Mouse (Mus musculus) liver, embryonic 14.5 days (tissue): ENCODE results near the gene Nhsl2.

Experiments used
- CTCF ChIP-seq: IDR thresholded peaks from 2 replicates; pipeline ENCODE4 v1.5.1; 2016; ENCODE audit warnings: antibody characterized with exemption, low read depth, control low read depth
- EP300 ChIP-seq: IDR thresholded peaks from 2 replicates; pipeline ENCODE4 v1.6.1; 2016; ENCODE audit warnings: antibody characterized with exemption, low read depth

DNA sequence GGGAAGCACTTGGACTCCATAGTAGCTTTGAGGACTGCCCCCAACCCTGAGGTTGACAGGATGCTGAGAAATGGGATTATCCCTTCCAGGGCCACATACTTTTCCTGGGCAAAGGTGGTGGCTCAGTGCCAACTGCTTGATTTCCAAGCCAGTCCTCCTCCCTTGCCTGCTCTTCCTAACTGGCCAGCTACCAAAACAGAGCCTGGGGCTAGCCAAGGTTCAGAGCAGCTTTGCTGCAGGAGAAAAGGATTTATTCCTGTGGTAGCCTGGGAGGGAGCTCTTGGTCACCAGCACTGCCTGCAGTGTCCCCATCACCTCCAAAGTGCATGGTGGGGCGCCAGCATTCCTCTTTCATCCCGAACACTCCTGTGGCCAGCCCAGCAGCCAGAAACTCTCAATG lies 188.3 kb downstream of the Nhsl2 start:
- no peak for TF ChIP-seq EP300
- TF ChIP-seq CTCF, result no peak
